Mouse (Mus musculus) Muller cell, postnatal 12 days (primary cell): ENCODE results near the gene Smc1b.
"Not testable (repeated sequence)": the region's sequence is repeated elsewhere in the genome, so short reads cannot be mapped to it uniquely, and the experiment has no call there.

ENCODE experiments used
- DNase-seq: peaks from one replicate; pipeline ENCODE4 v3.0.0-alpha.2; 2015; ENCODE audit errors: inconsistent ontology term

Smc1b gene

GRCm38 (mm10) chr15:85135143-85135542 is 3.4 kb upstream of the Smc1b start:
- DNase-seq: no peak

GRCm38 (mm10) chr15:85132193-85132520 is 393 bp upstream of the Smc1b start:
- DNase-seq: no peak

- no peak for DNase-seq
Measured at GRCm38 (mm10) chr15:85085641-85086040, 46.1 kb downstream of the Smc1b start.

- DNase-seq: no peak
Measured at GRCm38 (mm10) chr15:85072651-85073050, 59.1 kb downstream of the Smc1b start.

- peak; percentile 25 for DNase-seq
Measured at GRCm38 (mm10) chr15:85070561-85070960, 61.2 kb downstream of the Smc1b start.

GRCm38 (mm10) chr15:85063421-85063820 is 68.3 kb downstream of the Smc1b start:
- no peak for DNase-seq

- no peak for DNase-seq
Measured at GRCm38 (mm10) chr15:85055186-85055585, 76.6 kb downstream of the Smc1b start.

GRCm38 (mm10) chr15:85054098-85054497 is 77.7 kb downstream of the Smc1b start:
- DNase-seq: no peak

GRCm38 (mm10) chr15:85049758-85050157 is 82.0 kb downstream of the Smc1b start:
- no peak for DNase-seq

GRCm38 (mm10) chr15:85047865-85048264 is 83.9 kb downstream of the Smc1b start:
- DNase-seq: no peak

- no peak for DNase-seq
Measured at GRCm38 (mm10) chr15:85046230-85046950, 85.4 kb downstream of the Smc1b start.

GRCm38 (mm10) chr15:85043761-85044160 is 88.0 kb downstream of the Smc1b start:
- no peak for DNase-seq

GRCm38 (mm10) chr15:85043116-85043515 is 88.6 kb downstream of the Smc1b start:
- DNase-seq: no peak

- DNase-seq: peak; percentile 96
Measured at GRCm38 (mm10) chr15:85042361-85042954, 89.3 kb downstream of the Smc1b start.

GRCm38 (mm10) chr15:85041546-85042225 is 90.1 kb downstream of the Smc1b start:
- DNase-seq: peak; percentile 24

GRCm38 (mm10) chr15:85037343-85037690 is 94.4 kb downstream of the Smc1b start:
- DNase-seq: no peak

GRCm38 (mm10) chr15:85036566-85037342 is 95.0 kb downstream of the Smc1b start:
- peak; percentile 99 for DNase-seq

- not testable (repeated sequence) for DNase-seq
Measured at GRCm38 (mm10) chr15:85033916-85034315, 97.8 kb downstream of the Smc1b start.

- DNase-seq: peak; percentile 36
Measured at GRCm38 (mm10) chr15:85031866-85032265, 99.9 kb downstream of the Smc1b start.

GRCm38 (mm10) chr15:85030643-85031042 is 101.1 kb downstream of the Smc1b start:
- DNase-seq: not testable (repeated sequence)

GRCm38 (mm10) chr15:85028648-85029047 is 103.1 kb downstream of the Smc1b start, which contains the start of gene Fam118a:
Gene Fam118a (plus strand): TSS chr15:85028948.
- not testable (repeated sequence) for DNase-seq

- no peak for DNase-seq
Measured at GRCm38 (mm10) chr15:85027740-85028139, 104.0 kb downstream of the Smc1b start.
